Mouse (Mus musculus) adipocyte (in vitro differentiated cells): ENCODE measurements around the gene Rbm15.
"Not testable (repeated sequence)": the region's sequence is repeated elsewhere in the genome, so short reads cannot be mapped to it uniquely, and the experiment has no call there.

Source experiments
- DNase-seq: peaks from one replicate; pipeline ENCODE4 v3.0.0-alpha.2; 2016; ENCODE audit warnings: low spot score

The Rbm15 gene

DNA sequence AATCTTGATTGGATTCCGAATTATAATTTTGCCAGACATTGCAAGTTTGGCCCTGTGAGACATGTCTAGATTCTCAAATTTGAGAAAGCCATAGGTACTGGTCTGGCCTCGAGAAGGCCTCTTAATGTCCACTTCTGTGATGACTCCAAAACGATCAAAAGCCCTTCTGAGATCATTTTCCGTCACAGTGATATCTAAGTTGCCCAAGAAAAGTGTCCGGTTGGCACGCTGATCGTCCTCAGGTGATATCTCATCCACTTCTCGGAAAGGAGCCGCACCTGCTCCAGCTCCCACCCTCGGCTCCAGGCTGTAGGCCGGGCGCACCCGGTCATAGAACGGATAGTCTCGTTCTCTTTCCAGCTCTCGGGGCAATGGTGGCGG is 1.7 kb downstream of the Rbm15 start:
- DNase-seq = no peak

DNA sequence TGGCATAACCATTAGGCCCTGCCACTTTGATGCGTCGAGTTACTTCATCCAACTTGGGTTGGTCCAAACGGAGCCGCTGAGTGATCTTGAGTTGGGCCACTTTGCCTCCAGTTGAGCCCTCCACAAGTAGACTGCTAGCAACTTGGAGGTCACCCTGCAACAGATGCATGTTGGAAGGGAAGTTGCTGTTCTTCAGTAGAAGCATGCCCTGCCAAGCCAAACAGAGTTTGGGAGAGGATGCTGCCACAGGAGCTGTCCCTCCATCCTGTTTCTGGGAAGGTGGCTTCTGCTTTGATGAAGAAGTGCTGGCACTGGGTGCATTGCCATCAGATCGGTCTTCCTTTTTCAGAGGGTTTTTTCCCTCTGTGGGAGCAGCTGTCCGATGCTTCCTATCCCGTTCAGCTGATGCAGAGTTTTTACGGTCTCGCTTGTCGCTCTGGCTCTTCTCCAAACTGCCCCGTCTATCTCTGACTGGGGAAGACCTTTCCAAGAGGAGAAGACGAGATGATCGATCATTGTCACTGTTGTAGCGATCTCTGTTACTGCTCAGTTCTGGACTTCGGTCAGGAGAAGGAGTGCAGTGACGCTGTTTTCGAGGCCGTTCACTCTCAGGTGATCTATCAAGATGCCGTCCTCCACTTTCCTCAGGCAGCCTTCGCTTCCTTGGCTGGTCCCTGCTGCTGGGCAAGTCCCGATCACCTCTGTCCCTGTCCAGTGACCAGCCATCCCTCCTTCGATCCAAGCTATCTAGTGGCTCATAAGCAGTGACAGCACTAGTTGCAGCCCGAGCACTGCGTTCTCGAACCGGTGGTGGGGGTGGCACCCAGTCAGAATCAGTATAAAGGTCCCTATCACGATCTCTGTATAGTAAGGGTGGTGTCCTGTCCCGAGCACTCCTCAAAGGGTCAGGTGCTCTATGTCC is 2.7 kb downstream of the Rbm15 start:
- no peak for DNase-seq

DNA sequence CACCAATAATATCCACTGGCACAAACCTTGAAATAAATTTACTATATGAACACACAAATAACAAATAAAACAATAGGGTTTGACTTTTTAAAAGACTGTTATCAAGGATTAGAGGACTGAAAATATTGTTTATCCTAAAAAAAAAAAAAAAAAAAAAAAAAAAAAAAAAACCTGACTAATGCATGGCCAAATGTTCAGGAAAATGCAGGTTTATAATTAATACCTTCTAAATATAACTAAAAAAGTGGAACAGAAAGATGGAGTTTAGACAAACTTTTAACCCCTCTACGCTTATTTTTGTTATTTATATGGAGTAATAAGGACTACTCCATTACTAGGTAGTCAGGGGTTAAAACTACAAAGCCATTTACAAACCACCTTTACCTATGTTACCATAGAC is 7.0 kb downstream of the Rbm15 start:
- no peak for DNase-seq

DNA sequence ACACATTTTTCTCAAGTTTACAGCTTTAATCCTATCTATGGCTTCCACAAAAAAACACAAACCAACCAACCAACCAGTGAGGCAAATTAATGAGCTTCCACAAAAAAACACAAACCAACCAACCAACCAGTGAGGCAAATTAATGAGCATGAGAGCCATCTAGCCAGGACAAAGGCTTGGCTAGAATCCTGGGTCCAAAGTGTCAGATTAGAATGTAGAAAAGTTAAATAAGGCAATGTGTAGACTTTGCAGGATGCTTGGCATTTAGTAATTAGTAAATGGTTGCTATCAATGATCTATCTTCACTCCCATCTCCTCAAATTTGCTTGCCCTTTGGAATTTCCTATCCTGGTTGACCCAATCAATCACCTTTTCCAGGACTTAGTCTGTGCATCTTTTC is 11.7 kb downstream of the Rbm15 start:
- DNase-seq = no peak

DNA sequence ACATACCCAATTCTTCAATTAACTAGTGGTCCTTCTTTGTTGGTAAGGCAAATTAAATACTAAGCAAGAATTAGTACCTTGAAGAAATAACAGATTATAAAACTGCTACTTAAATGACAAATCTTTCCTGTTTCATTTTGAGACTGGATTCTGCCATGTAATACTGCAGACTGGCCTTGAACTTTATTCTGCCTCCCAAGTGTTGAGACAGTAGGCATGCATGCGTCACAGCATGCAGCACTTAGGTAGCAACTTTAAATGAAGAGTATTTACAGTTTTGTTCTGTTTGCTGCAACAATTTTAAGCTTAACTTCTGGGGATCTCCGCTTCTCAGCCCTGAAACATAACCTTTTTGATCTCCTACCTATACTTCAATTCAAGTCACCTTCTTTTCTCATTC is 12.3 kb downstream of the Rbm15 start:
- DNase-seq = no peak

DNA sequence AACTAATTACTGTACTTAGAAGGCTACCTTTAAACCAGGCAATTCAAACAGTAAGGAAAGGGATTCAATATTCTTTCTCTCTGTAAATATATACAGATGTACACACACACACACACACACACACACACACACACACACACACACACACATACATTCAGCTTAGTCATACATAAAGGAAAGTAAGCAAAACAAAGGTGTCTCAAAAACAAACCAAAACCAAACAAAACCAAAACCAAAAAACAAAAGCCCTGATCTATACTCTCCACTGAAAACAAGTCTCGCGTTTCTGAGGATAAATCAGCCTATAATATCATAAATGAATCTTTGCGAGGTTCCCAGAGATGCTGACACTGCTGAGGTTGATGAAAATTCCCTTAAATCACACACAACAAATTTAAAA is 16.1 kb downstream of the Rbm15 start:
- DNase-seq = no peak

DNA sequence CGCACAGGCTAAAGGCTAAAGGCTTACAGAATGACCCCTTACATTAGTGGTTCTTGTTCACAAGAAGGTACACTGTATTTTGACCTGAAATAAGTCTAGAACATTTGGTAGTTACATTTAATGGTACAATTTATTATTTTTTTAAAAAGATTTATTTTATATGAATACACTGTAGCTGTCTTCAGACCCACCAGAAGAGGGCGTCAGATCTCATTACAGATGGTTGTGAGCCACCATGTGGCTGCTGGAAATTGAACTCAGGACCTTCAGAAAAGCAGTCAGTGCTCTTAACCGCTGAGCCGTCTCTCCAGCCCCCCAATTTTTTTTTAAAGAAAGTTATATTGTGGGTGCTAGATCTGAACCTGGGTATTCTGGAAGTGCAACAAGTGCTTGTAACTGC is 36.6 kb downstream of the Rbm15 start:
- not testable (repeated sequence) for DNase-seq

DNA sequence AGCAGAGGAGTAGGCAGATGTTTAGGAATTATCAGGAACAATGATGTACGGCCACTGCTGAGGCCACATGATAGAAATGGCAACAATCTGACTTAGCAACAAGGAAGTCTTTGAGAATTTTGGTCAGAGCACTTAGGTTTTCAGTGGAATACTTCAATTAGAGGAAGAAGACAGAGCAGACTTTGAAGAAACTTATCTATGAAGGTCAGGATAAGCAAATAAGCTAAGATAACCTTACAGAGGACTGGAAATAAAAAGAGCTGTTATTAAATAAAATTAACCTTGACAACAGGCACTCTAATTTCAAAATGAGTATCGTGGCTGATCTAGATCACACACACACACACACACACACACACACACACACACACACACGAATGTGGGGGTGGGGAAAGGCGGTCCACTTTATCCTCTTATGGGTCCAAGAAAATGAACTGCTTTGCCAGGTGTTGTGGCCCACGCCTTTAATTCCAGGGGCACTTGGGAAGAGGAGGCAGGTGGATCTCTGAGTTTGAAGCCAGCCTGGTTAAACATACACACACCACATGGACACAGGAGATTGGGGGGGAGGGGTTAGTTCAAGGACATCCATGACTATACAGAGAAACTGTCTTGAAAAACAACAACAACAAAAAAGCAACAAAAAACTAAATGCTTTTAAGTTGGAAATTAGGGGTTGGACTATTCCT is 37.7 kb downstream of the Rbm15 start:
- DNase-seq = no peak

DNA sequence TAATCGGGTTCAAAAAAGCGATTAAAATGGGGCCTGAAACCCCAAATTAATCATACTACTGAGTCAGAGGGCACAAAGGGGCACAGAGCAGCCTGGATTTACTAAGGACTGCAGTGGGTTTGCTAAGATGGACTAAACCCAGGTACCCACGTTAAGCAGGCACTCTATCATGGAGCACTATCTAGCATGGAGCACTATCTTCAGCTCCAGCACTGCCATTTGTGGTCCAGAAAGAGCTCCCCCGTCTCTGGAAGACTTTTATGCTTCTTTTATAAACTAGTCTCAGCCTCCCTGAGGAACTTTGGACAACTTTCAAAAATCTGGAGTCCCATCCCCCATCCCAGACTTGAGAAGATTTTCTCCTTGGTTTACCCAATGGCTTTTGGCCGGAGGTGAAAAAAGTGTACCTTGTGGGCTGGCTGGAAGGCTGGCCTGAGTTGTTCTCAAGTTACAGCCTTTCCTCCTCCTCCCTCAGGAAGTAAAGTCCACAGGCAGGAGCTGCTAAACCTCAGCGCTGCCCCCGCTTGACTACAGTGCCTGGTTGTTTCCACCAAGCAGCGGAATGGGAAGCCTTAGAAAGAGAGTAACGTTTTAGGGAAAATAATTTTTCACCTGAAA is 42.6 kb downstream of the Rbm15 start, which contains the start of gene Slc16a4:
Gene Slc16a4 (plus strand): TSS at position 467 of the 618 bp plus-strand sequence.
- DNase-seq = peak; percentile 71

DNA sequence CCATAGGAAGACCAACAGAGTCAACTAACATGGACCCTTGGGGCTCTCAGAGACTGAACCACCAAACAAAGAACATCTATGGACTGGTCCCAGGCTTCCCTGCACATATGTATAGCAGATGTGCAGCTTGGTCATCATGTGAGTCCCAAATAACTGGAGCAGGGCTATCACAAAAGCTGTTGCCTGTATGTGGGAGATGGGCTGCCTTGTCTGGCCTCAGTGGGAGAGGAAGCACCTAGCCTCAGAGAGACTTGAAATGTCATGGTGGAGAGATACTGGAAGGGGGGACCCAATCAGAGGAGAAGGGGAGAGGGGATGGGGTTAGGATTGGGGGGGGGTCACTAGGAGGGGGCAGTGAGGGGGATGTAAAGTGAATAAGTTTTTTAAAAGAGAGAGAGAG is 46.1 kb downstream of the Rbm15 start:
- DNase-seq = no peak

DNA sequence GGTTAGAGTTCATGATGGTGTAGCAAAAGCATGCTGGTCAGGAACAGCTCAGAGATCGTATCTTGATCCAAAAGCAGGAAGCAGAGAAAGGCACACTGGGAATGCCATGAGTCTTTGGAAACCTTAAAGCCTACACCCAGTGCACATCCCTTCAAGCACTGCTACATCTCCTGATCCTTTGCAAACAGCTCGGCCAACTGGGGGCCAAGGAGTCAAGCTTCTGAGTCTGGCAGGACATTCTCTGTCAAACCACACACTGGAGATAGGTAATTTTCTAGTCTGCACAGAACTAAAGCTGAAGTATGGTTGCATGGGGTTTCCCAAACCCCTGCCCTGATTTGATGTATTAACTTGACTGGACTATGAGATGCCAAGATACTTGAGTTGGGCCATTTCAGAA is 47.4 kb downstream of the Rbm15 start:
- no peak for DNase-seq

DNA sequence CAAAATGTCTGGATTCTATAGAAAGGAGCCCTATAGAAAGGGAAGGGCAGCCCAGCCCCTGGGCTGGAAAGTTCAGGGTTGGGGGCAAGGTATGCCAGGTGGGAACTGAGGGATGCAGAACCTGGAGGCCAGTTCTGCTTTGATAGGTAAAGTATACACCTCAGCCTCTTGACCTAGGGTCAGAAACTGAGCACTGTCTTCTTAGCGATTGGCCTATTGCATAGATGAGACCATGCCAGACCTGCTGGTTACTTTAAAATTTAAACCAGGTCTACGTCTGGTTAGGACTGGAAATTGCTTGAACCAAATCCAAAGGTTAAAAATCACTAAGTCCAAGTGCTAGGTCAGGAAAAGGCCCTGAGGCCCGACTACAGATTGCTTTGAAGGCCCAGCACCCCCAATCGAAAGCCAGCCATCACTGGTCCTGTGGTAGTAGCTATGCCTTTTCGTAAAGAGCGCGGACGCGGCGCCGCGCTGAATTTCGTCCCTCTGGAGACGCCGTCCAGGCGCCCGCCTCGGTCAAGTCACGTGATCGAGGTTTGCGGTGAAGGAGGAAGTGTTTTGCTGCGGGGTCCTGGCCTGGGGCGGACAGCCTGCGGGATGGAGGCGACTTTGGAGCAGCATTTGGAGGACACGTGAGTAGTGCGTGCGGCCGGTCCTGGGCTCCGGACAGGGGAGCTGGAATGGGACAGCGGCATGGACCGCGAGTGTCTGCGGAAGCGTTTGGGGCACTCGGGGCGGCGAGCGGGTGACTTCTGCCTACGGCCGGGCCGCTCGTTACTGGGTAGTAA is 54.8 kb downstream of the Rbm15 start, which contains the start of gene Lamtor5:
Gene Lamtor5 (plus strand): TSS at position 380 of the 791 bp plus-strand sequence.
- peak; percentile 79 for DNase-seq

DNA sequence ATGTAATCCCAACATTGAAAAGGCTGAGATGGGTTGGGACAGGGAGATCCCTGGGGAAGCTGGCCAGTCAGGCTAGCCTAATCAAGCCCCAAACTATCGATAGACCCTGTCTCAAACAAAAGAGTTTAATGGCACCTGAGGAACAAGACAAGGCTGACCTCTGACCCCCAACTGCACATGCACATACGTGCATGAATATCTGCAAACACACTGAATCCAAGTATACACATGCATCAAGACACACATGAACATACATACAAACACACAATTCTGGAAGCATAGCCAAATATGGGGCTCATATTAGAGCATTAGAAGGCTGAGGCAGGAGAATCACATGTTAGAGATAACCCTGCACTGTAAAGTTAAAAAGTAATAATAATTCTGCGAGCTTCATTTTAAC is 56.8 kb downstream of the Rbm15 start:
- no peak for DNase-seq

DNA sequence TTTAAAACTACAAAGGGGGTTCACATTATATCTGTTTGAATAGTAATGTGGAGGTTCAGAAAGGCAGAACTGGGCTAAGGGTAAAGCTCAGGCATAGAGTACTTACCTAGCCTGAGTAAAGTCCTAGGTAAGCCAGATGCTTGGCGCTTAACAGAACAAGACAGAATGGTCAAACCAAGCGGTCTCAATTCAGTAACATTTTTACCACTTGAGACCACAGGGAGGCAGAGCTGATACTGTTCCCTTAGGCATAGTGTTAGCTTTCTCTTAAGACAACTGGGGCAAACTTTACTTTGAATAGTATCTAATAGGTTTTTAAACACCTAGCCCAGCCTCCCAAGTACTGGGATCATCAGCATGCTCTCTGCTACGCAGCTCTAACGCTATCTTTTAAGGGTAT is 57.5 kb downstream of the Rbm15 start:
- peak; percentile 30 for DNase-seq
